Mouse (Mus musculus): Measurements from ENCODE around the gene Card11. TPM values are rescaled to one million over a fixed set of nuclear protein-coding genes. Genes with fewer than 3 reads are reported as not detected.

The Card11 gene
- 95.7 and 167 TPM in 2 replicates for polyA plus RNA-seq (2012; ENCODE audit: low replicate concordance)

GRCm38 (mm10) chr5:141000349-141000748 is at the start of gene Card11:
Card11 (minus strand) TSS chr5:141000582.

GRCm38 (mm10) chr5:140830314-140831063 is 169.9 kb downstream of the Card11 start, which contains the start of gene Gna12:
Gna12 (minus strand) TSS chr5:140830431.

Other genes with a start within 250 kb of the Card11 start
- gene Gna12, start 170.2 kb downstream of the Card11 start, polyA plus RNA-seq (2012; ENCODE audit: low replicate concordance), result 48.3 and 78.0 TPM in 2 replicates
- 0.10 and 0.24 TPM in 2 replicates for gene Sdk1, start 240.9 kb upstream of the Card11 start, polyA plus RNA-seq (2012; ENCODE audit: low replicate concordance)